Mouse (Mus musculus): ENCODE measurements around the gene Clptm1. TPM values are rescaled to one million over a fixed set of nuclear protein-coding genes. Genes with fewer than 3 reads are reported as not detected.
A peak's percentile ranks its signal among the peaks of the same experiment; 100 is the strongest.

Gene Clptm1
- polyA plus RNA-seq, 1 experiment from 2014 or later = 40.3 TPM

DNA sequence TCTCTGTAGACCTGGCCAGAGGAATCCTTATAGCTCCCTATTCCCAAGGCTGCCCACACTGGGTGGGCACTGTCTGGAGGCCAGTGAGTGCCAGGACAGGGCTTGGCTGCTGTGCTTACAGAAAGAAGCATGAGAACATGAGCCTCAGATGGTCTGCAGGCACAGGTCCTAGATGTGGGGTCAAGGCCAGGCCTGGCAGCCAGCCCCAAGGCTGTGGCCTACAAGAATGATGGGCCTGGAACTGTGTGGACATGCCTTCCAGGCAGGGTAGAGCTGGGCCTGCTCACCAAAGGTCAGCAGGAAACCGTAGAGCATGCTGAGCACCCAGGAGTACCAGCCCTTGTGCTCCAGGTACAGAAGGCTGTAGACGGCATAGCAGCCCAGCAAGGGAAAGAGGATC lies 30.2 kb downstream of the Clptm1 start:
- no peak overlapping the region for H3K27ac ChIP-seq (ENCODE audit: low read depth)
- DNase-seq (no peak), ATAC-seq (no peak)
- peaks cover 4% of the 10 kb centered on the region; the same call in 1 of the 2 replicates for H3K4me1 ChIP-seq (ENCODE audit: insufficient read depth)
- no peaks in the 10 kb centered on the region for H3K9me3 ChIP-seq (ENCODE audit: low read length)
- H3K27me3 ChIP-seq (ENCODE audit: insufficient read depth, low read length) = no peaks in the 10 kb centered on the region
- H3K36me3 ChIP-seq (replicated peaks; ENCODE audit: insufficient read depth, low read length) = peaks cover 65% of the 10 kb centered on the region
- WGBS (ENCODE audit: insufficient replicate concordance) = 77% methylated on average over 2 of the region's 2 CpGs
- no peak overlapping the region for H3K4me2 ChIP-seq (ENCODE audit: low read depth, low read length)
- TF ChIP-seq CTCF (IDR thresholded peaks at IDR 0.05; ENCODE audit: low read depth) (no peak), EP300 (IDR thresholded peaks at IDR 0.05; ENCODE audit: low read depth) (no peak)
- no peak overlapping the region for H3K4me3 ChIP-seq (ENCODE audit: low read depth, low read length)
- H3K9ac ChIP-seq (replicated peaks) = no peak overlapping the region

GRCm38 (mm10) chr7:19633855-19634254 lies 31.0 kb downstream of the Clptm1 start:
- TF ChIP-seq EP300 (IDR thresholded peaks at IDR 0.05; ENCODE audit: low read depth) = no peak
- no peak for TF ChIP-seq CTCF (IDR thresholded peaks at IDR 0.05; ENCODE audit: low read depth)
- Histone ChIP-seq H3K4me1 (ENCODE audit: insufficient read depth) (peaks cover 7% of the 10 kb centered on the region), H3K27ac (ENCODE audit: low read depth) (no peak overlapping the region), H3K4me3 (ENCODE audit: low read depth, low read length) (no peak overlapping the region), H3K4me2 (ENCODE audit: low read depth, low read length) (no peak overlapping the region), H3K36me3 (replicated peaks; ENCODE audit: insufficient read depth, low read length) (peaks cover 58% of the 10 kb centered on the region), H3K27me3 (ENCODE audit: insufficient read depth, low read length) (no peaks in the 10 kb centered on the region), H3K9me3 (ENCODE audit: low read length) (no peaks in the 10 kb centered on the region), H3K9ac (replicated peaks) (no peak overlapping the region)
- no peak for ATAC-seq
- no peak for DNase-seq
- 81% methylated on average over 15 of the region's 15 CpGs for WGBS (ENCODE audit: insufficient replicate concordance)

- H3K4me1 ChIP-seq (ENCODE audit: insufficient read depth) = peaks cover 11% of the 10 kb centered on the region
- no peak overlapping the region for H3K4me3 ChIP-seq (ENCODE audit: low read depth, low read length)
- no peaks in the 10 kb centered on the region for H3K9me3 ChIP-seq (ENCODE audit: low read length)
- H3K36me3 ChIP-seq (replicated peaks; ENCODE audit: insufficient read depth, low read length) = peaks cover 52% of the 10 kb centered on the region
- no peak for ATAC-seq
- H3K27me3 ChIP-seq (ENCODE audit: insufficient read depth, low read length) = no peaks in the 10 kb centered on the region
- TF ChIP-seq CTCF (IDR thresholded peaks at IDR 0.05; ENCODE audit: low read depth) (no peak), EP300 (IDR thresholded peaks at IDR 0.05; ENCODE audit: low read depth) (no peak)
- no peak for DNase-seq
- 0 out of 2 replicates have a peak overlapping the region, but pooled peaks have one; percentile 4 for H3K4me2 ChIP-seq (ENCODE audit: low read depth, low read length)
- 89% methylated on average over 17 of the region's 17 CpGs for WGBS (ENCODE audit: insufficient replicate concordance)
- H3K27ac ChIP-seq (ENCODE audit: low read depth) = no peak overlapping the region; the same call in 1 of the 2 replicates
- H3K9ac ChIP-seq (replicated peaks) = no peak overlapping the region
Observed at GRCm38 (mm10) chr7:19633197-19633596, 31.6 kb downstream of the Clptm1 start.

DNA sequence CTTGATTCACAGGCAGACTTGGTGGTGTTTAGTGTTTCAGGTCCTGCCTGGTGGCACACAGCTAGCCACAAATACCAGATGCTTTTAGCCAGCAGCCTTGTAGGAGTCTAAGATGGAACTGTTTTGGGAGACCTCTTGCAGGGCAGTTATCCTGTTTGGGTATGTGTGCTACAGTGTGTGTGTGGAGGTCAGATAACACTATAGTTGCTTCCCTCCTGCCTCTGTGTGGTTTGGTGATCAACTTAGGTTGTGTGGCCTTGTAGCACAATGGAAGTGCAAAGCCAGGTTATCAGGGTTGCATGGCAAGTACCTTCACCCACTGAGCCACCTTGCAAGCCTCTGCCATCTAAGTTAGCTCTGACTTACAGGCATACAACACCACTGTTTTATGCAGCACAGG lies 32.1 kb downstream of the Clptm1 start:
- peaks cover 16% of the 10 kb centered on the region for H3K4me1 ChIP-seq (ENCODE audit: insufficient read depth)
- peaks cover 47% of the 10 kb centered on the region for H3K36me3 ChIP-seq (replicated peaks; ENCODE audit: insufficient read depth, low read length)
- no peaks in the 10 kb centered on the region for H3K27me3 ChIP-seq (ENCODE audit: insufficient read depth, low read length)
- H3K27ac ChIP-seq (ENCODE audit: low read depth) = peak overlapping the region; percentile 22; the same call in 1 of the 2 replicates
- no peak overlapping the region for H3K9ac ChIP-seq (replicated peaks)
- ATAC-seq (no peak), DNase-seq (no peak)
- no peaks in the 10 kb centered on the region for H3K9me3 ChIP-seq (ENCODE audit: low read length)
- TF ChIP-seq CTCF (IDR thresholded peaks at IDR 0.05; ENCODE audit: low read depth) (no peak), EP300 (IDR thresholded peaks at IDR 0.05; ENCODE audit: low read depth) (peak; percentile 55)
- peak overlapping the region; percentile 4; the same call in 1 of the 2 replicates for H3K4me2 ChIP-seq (ENCODE audit: low read depth, low read length)
- H3K4me3 ChIP-seq (ENCODE audit: low read depth, low read length) = no peak overlapping the region

DNA sequence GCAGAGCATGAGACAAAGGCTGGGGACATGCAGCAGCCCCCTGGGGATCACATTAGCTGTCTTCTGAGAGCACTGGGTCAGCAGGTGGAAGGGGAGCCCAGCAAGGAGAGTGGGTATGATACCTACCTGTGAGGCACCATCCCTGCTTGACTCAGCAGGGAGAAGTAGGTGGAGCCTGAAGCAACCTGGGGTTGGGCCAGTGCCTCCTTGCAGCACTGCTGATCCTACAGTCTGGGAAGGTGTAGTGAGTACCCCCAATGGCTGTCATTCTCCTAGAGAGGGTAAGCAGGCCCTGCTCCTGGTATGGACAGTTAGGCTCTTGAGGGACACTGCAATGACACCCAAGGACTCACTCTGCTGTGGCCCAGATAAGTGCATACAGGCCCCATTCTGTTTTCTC lies 32.6 kb downstream of the Clptm1 start:
- no peak for ATAC-seq
- Histone ChIP-seq H3K27ac (ENCODE audit: low read depth) (peak overlapping the region; percentile 22; the same call in 1 of the 2 replicates), H3K36me3 (replicated peaks; ENCODE audit: insufficient read depth, low read length) (peaks cover 42% of the 10 kb centered on the region), H3K4me1 (ENCODE audit: insufficient read depth) (peaks cover 17% of the 10 kb centered on the region), H3K4me2 (ENCODE audit: low read depth, low read length) (peak overlapping the region; percentile 4; the same call in 1 of the 2 replicates), H3K4me3 (ENCODE audit: low read depth, low read length) (no peak overlapping the region), H3K9ac (replicated peaks) (no peak overlapping the region), H3K27me3 (ENCODE audit: insufficient read depth, low read length) (no peaks in the 10 kb centered on the region), H3K9me3 (ENCODE audit: low read length) (no peaks in the 10 kb centered on the region)
- no peak for TF ChIP-seq EP300 (IDR thresholded peaks at IDR 0.05; ENCODE audit: low read depth)
- TF ChIP-seq CTCF (IDR thresholded peaks at IDR 0.05; ENCODE audit: low read depth) = no peak
- DNase-seq = no peak

DNA sequence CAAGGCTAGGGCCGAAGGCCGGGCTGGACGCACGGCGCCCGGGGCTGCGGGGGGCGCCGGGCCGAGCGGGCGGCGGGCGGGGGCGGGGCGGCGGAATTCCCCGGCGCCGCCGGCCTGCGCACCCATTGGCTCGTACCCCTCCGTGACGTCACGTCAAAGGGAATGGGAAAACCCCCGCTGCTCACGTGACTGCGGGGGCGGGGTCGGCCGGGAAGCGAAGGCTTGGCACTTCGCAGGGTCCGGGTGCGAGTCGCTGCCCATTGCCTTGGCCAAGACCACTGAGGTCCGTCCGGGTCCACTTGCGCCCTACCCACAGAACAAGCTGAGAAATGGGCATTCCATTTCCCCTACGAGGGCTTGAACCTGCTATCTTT lies 35.5 kb downstream of the Clptm1 start, which contains the start of gene Relb:
Gene Relb, minus strand, starts transcription at position 78 of the 374 bp plus-strand sequence.
- Histone ChIP-seq H3K4me2 (ENCODE audit: low read depth, low read length) (peak within 1 kb of the TSS; percentile 92), H3K9me3 (ENCODE audit: low read length) (no peaks in the 10 kb centered on the region), H3K27ac (ENCODE audit: low read depth) (peak within 1 kb of the TSS; percentile 97), H3K4me1 (ENCODE audit: insufficient read depth) (peaks cover 17% of the 10 kb centered on the region), H3K27me3 (ENCODE audit: insufficient read depth, low read length) (no peaks in the 10 kb centered on the region), H3K4me3 (ENCODE audit: low read depth, low read length) (peak within 1 kb of the TSS; percentile 73), H3K9ac (replicated peaks) (peak within 1 kb of the TSS; percentile 73), H3K36me3 (replicated peaks; ENCODE audit: insufficient read depth, low read length) (peaks cover 13% of the 10 kb centered on the region)
- TF ChIP-seq CTCF (IDR thresholded peaks at IDR 0.05; ENCODE audit: low read depth) (no peak), EP300 (IDR thresholded peaks at IDR 0.05; ENCODE audit: low read depth) (no peak)
- peak; percentile 60 for ATAC-seq
- under 1% methylated on average over 25 of the region's 41 CpGs for WGBS (ENCODE audit: insufficient replicate concordance)
- peak; percentile 91 for DNase-seq
